Mouse (Mus musculus) MEL (cell line): Measurements from ENCODE around the gene Ptprk.

ENCODE experiments used
- CTCF ChIP-seq, 3 experiments: IDR thresholded peaks in 2 of 3; conservative IDR thresholded peaks in 1 of 3; 2 replicates each; pipeline ENCODE4 v1.5.1; 2011 to 2012; ENCODE audit warnings: low read length in 3 of 3, low read depth in 2 of 3, mild to moderate bottlenecking in 2 of 3, improper control_type of control experiment in 1 of 3, inconsistent platforms in 1 of 3, mixed read lengths in 1 of 3, moderate library complexity in 1 of 3; ENCODE audit not compliant: control insufficient read depth in 1 of 3, insufficient read depth in 1 of 3, poor library complexity in 1 of 3, severe bottlenecking in 1 of 3
- E2F4 ChIP-seq: IDR thresholded peaks from 2 replicates; pipeline ENCODE4 v1.6.1; 2011; ENCODE audit warnings: low read depth, low read length, improper control_type of control experiment, borderline replicate concordance
- ELF1 ChIP-seq: IDR thresholded peaks from 2 replicates; pipeline ENCODE4 v1.6.1; 2014; ENCODE audit warnings: low read depth, mild to moderate bottlenecking, inconsistent platforms, low read length, improper control_type of control experiment, moderate library complexity
- EP300 ChIP-seq, 2 experiments: IDR thresholded peaks; 2 replicates each; pipeline ENCODE4 v1.6.1; 2011; ENCODE audit warnings: improper control_type of control experiment in 2 of 2, low read length in 2 of 2, low read depth in 1 of 2, mild to moderate bottlenecking in 1 of 2
- JUND ChIP-seq: IDR thresholded peaks from 2 replicates; pipeline ENCODE4 v1.6.1; 2011; ENCODE audit warnings: low read depth, mild to moderate bottlenecking, improper control_type of control experiment, low read length
- KAT2A ChIP-seq: conservative IDR thresholded peaks from 2 replicates; pipeline ENCODE4 v1.6.1; 2012; ENCODE audit warnings: low read depth, low read length, improper control_type of control experiment, inconsistent platforms
- POLR2A ChIP-seq, 2 experiments: IDR thresholded peaks; 2 replicates each; pipeline ENCODE4 v1.6.1; 2011 to 2012; ENCODE audit warnings: low read length in 2 of 2, mild to moderate bottlenecking in 2 of 2, control low read depth in 1 of 2, improper control_type of control experiment in 1 of 2, low read depth in 1 of 2, moderate library complexity in 1 of 2; ENCODE audit not compliant: control insufficient read depth in 1 of 2, insufficient read depth in 1 of 2, poor library complexity in 1 of 2
- POLR2AphosphoS2 ChIP-seq: IDR thresholded peaks from 2 replicates; pipeline ENCODE4 v1.6.1; 2011; ENCODE audit warnings: low read length, improper control_type of control experiment
- TAL1 ChIP-seq: IDR thresholded peaks from 2 replicates; pipeline ENCODE4 v1.6.1; 2012; ENCODE audit warnings: mild to moderate bottlenecking, inconsistent platforms, low read length, moderate library complexity, mixed read lengths
- USF1 ChIP-seq: IDR thresholded peaks from 2 replicates; pipeline ENCODE4 v1.6.1; 2014; ENCODE audit warnings: low read depth, mild to moderate bottlenecking, inconsistent platforms, low read length, improper control_type of control experiment, moderate library complexity

DNA sequence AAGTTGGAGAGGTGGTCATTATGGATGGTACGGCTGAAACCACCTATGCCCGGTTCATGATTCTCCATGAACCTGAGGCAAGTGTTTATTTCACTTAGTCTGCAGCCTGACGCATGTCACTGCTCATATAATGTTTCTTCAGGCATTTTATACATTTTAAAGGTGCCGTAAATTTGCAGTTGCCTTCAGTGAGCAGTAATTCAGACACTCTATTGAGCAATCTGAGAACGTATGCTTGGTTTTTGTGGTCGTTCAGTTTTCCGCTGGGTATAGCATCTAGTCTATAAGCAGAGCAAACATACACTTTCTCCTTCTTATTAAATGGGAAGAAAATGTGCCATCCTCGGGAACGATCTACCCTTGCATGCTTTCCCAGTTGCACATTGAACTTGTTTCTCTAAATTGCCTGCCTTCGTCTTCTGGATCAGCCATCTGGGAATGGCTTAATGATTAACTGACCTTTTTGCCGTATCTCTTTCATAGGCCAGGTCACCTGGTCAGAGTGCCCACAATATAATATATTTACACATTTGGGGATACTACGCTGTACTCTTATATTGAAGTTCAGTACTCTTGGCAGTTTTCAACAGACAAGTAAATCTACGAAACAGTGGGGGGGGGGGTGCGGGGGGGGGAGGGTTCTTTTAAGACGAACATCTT lies 313.1 kb downstream of the Ptprk start:
- TF ChIP-seq CTCF (IDR thresholded peaks at IDR 0.05 in 2 of 3, conservative IDR thresholded peaks at IDR 0.05 in 1 of 3; ENCODE audit: control insufficient read depth in 1 of 3, insufficient read depth in 1 of 3, low read depth in 2 of 3, low read length in 3 of 3, poor library complexity in 1 of 3, severe bottlenecking in 1 of 3) (no peak), POLR2AphosphoS2 (no peak), TAL1 (no peak), USF1 (no peak), EP300 (IDR thresholded peaks at IDR 0.05; ENCODE audit: low read depth in 1 of 2, low read length in 2 of 2) (no peak), E2F4 (no peak), ELF1 (no peak), KAT2A (no peak), JUND (no peak), POLR2A (IDR thresholded peaks at IDR 0.05; ENCODE audit: control insufficient read depth in 1 of 2, insufficient read depth in 1 of 2, low read depth in 1 of 2, low read length in 2 of 2, poor library complexity in 1 of 2) (no peak)
